Mouse (Mus musculus) forebrain, embryonic 15.5 days (tissue): ENCODE results near the gene Anp32b. TPM values are rescaled to one million over a fixed set of nuclear protein-coding genes. Genes with fewer than 3 reads are reported as not detected.
A peak's percentile ranks its signal among the peaks of the same experiment; 100 is the strongest.

ENCODE experiments used
- ATAC-seq: fragments of 200-750 bp; cut with Nextera tagmentation; replicated peaks from 2 replicates; pipeline ENCODE4 v1.8.0; 2017; ENCODE audit warnings: mild to moderate bottlenecking, moderate TSS enrichment, moderate library complexity
- H3K27ac ChIP-seq: fragments of 300-500 bp; sonication (generic); replicated peaks from 2 replicates; pipeline ENCODE4 v1.5.1; 2015; ENCODE audit warnings: mild to moderate bottlenecking, inconsistent platforms
- H3K27me3 ChIP-seq: fragments of 300-500 bp; sonication (generic); 2 replicates; pipeline ENCODE4 v1.6.1; 2015; ENCODE audit warnings: inconsistent platforms
- H3K36me3 ChIP-seq: fragments of 300-500 bp; sonication (generic); 2 replicates; pipeline ENCODE4 v1.6.1; 2015; ENCODE audit warnings: mild to moderate bottlenecking, inconsistent platforms
- H3K4me1 ChIP-seq: fragments of 300-500 bp; sonication (generic); 2 replicates; pipeline ENCODE4 v1.6.1; 2015; ENCODE audit warnings: inconsistent platforms
- H3K4me2 ChIP-seq: fragments of 300-500 bp; sonication (generic); replicated peaks from 2 replicates; pipeline ENCODE4 v1.6.1; 2015; ENCODE audit warnings: mild to moderate bottlenecking, inconsistent platforms
- H3K4me3 ChIP-seq: fragments of 300-500 bp; sonication (generic); 2 replicates; pipeline ENCODE4 v1.5.1; 2015; ENCODE audit warnings: mild to moderate bottlenecking, inconsistent platforms
- H3K9ac ChIP-seq: fragments of 300-500 bp; sonication (generic); replicated peaks from 2 replicates; pipeline ENCODE4 v1.6.1; 2015; ENCODE audit warnings: mild to moderate bottlenecking, inconsistent platforms
- H3K9me3 ChIP-seq: fragments of 300-500 bp; sonication (generic); 2 replicates; pipeline ENCODE4 v1.6.1; 2016; ENCODE audit warnings: inconsistent platforms
- WGBS: fragments of 180-500 bp; shearing (Covaris S2); methylation state at CpG from one replicate; pipeline ENCODE4 v1.1.7; 2015; ENCODE audit warnings: mixed read lengths; 5-methylcytosine and 5-hydroxymethylcytosine counted together
- polyA plus RNA-seq: library from polyadenylated mRNA; unstranded; fragments of >200 nt; fragmentation: Nextera tagmentation; extraction: Ambion mirVana; gene quantifications from 2 replicates; pipeline ENCODE4 v1.2.1, GENCODE M21; 2015

Anp32b gene
- polyA plus RNA-seq, 1 experiment from 2014 or later, result 109 TPM

GRCm38 (mm10) chr4:46495543-46495942 lies 44.8 kb downstream of the Anp32b start:
- Histone ChIP-seq H3K9me3 (no peaks in the 10 kb centered on the region), H3K36me3 (peaks cover 16% of the 10 kb centered on the region; the same call in 1 of the 2 replicates), H3K4me3 (no peak overlapping the region), H3K4me2 (no peak overlapping the region), H3K27me3 (no peaks in the 10 kb centered on the region), H3K4me1 (no peaks in the 10 kb centered on the region), H3K27ac (no peak overlapping the region), H3K9ac (no peak overlapping the region)
- no peak for ATAC-seq
- 87% methylated on average over 12 of the region's 12 CpGs for WGBS

DNA sequence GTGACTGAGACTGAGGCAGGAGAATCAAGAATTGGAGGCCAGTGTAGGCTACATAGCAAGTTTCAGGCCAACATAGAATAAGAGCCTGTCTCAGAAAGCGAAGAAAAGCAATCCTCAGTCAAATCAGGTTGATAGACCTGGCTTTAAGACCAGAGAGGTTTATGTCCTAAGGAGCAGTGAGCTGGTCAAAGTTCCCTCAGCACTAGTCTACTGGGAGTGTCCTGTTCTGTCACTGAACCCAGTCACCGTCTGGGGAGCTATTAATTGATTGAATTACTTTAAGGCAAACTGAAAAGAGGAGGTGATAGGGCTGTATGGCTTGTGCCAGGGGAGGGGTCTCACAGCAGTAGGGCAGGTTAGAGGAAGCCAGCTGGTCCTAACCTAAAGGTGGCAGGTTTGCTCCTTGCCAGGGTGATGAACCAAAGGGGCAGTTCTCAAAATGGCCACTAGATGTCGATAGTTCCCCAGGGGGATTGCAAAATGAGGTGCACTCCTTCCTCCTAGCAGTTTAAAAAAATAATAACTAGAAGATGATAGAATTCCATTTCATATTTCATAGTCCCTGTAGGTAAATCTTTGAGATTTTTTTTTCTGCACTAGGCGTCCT lies 46.7 kb downstream of the Anp32b start:
- H3K9ac ChIP-seq, result no peak overlapping the region
- H3K36me3 ChIP-seq, result peaks cover 28% of the 10 kb centered on the region
- ATAC-seq, result 0 out of 2 replicates have a peak, but pooled peaks have one; percentile 39
- no peaks in the 10 kb centered on the region for H3K27me3 ChIP-seq
- H3K27ac ChIP-seq, result no peak overlapping the region
- H3K9me3 ChIP-seq, result no peaks in the 10 kb centered on the region
- H3K4me3 ChIP-seq, result no peak overlapping the region
- no peak overlapping the region for H3K4me2 ChIP-seq
- no peaks in the 10 kb centered on the region for H3K4me1 ChIP-seq
- 46% methylated on average over 4 of the region's 4 CpGs for WGBS

GRCm38 (mm10) chr4:46498511-46498910 lies 47.8 kb downstream of the Anp32b start:
- peaks cover 28% of the 10 kb centered on the region for H3K36me3 ChIP-seq
- ATAC-seq, result no peak
- no peaks in the 10 kb centered on the region for H3K9me3 ChIP-seq
- no peak overlapping the region for H3K27ac ChIP-seq
- no peaks in the 10 kb centered on the region for H3K27me3 ChIP-seq
- no peaks in the 10 kb centered on the region for H3K4me1 ChIP-seq
- no peak overlapping the region for H3K4me3 ChIP-seq
- H3K9ac ChIP-seq, result no peak overlapping the region
- no peak overlapping the region for H3K4me2 ChIP-seq
- 91% methylated on average over 3 of the region's 3 CpGs for WGBS

DNA sequence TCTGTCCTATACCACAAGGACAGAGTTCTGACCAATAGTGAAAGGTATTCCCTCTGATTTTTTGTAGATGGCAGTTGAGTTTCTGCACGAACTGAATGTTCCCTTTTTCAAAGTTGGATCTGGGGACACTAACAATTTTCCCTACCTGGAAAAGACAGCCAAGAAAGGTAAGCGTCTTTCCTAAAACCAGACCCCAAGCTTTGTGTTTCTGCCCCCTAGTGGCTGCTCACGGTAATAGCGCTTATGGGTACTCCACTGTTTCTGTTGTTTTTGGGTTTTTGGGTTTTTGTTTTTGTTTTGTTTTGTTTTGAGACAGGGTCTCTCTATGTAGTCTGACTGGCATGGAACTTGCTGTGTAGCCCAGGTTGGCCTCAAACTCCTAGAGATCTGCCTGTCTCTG lies 48.3 kb downstream of the Anp32b start:
- Histone ChIP-seq H3K4me1 (no peaks in the 10 kb centered on the region), H3K9me3 (no peaks in the 10 kb centered on the region), H3K4me2 (no peak overlapping the region), H3K4me3 (no peak overlapping the region), H3K27ac (no peak overlapping the region), H3K36me3 (peaks cover 30% of the 10 kb centered on the region), H3K9ac (no peak overlapping the region), H3K27me3 (no peaks in the 10 kb centered on the region)
- ATAC-seq, result no peak
- WGBS, result 8% methylated on average over 4 of the region's 4 CpGs

DNA sequence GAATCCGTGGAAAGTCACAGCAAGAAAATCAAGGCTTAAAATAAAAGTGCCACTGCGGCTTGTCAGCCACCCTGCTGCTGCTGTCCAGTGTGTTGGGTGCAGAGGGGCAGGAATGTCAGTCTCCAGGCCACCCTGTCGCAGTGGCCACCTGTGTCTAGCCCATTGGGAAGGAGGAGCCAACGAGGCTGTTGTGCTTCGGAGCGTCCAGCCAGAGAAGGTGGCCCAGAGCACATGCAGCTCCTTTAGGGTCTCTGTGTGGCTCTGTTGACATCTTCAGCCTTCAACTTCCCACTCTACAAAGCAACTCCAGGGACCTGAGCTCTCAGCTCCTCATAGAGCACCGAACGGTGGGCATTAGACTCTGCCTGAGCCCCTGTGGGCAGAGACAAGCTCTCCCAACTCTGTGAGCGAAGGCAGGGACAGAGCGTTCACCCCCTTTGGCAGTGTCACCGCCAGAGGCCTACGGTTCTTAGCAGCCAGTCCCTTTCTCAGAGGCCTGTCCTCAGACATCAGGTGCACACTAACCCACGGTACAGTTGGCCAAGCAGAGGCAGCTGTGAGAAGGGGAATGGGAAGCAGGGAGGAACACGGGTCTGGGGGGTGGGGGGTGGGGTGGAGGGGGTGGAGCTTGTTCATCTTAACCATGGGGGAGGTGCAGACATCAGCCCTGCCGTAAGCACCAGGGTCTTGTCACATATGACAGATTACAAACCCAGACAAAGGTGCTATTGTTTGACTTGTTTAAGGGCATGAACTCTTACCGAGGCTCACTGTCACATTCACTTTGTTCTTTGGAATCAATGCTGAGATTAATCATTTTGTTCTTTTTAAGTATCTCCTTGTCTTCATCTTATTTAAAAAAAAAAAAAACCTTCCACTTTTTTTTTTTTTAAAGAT lies 52.2 kb downstream of the Anp32b start:
- peaks cover 25% of the 10 kb centered on the region for H3K36me3 ChIP-seq
- H3K27me3 ChIP-seq, result no peaks in the 10 kb centered on the region
- H3K4me2 ChIP-seq, result no peak overlapping the region
- H3K9me3 ChIP-seq, result no peaks in the 10 kb centered on the region
- 71% methylated on average over 16 of the region's 16 CpGs for WGBS
- peaks cover 18% of the 10 kb centered on the region for H3K4me1 ChIP-seq
- H3K4me3 ChIP-seq, result no peak overlapping the region
- no peak overlapping the region for H3K9ac ChIP-seq
- H3K27ac ChIP-seq, result 0 out of 2 replicates have a peak overlapping the region, but pooled peaks have one; percentile 60
- no peak for ATAC-seq

GRCm38 (mm10) chr4:46503881-46504280 lies 53.2 kb downstream of the Anp32b start:
- Histone ChIP-seq H3K27me3 (no peaks in the 10 kb centered on the region), H3K36me3 (peaks cover 25% of the 10 kb centered on the region), H3K27ac (peak overlapping the region; percentile 60; the same call in 1 of the 2 replicates), H3K4me2 (no peak overlapping the region), H3K9me3 (no peaks in the 10 kb centered on the region), H3K4me3 (no peak overlapping the region), H3K9ac (no peak overlapping the region), H3K4me1 (peaks cover 18% of the 10 kb centered on the region)
- WGBS, result 83% methylated on average over 3 of the region's 3 CpGs
- ATAC-seq, result no peak

- no peak overlapping the region for H3K9ac ChIP-seq
- 52% methylated on average over 8 of the region's 8 CpGs for WGBS
- no peak overlapping the region for H3K27ac ChIP-seq
- H3K4me2 ChIP-seq, result no peak overlapping the region
- no peaks in the 10 kb centered on the region for H3K9me3 ChIP-seq
- no peak for ATAC-seq
- no peaks in the 10 kb centered on the region for H3K27me3 ChIP-seq
- no peak overlapping the region for H3K4me3 ChIP-seq
- peaks cover 18% of the 10 kb centered on the region for H3K4me1 ChIP-seq
- peaks cover 22% of the 10 kb centered on the region for H3K36me3 ChIP-seq
Measured at GRCm38 (mm10) chr4:46505361-46506057, 54.8 kb downstream of the Anp32b start.

DNA sequence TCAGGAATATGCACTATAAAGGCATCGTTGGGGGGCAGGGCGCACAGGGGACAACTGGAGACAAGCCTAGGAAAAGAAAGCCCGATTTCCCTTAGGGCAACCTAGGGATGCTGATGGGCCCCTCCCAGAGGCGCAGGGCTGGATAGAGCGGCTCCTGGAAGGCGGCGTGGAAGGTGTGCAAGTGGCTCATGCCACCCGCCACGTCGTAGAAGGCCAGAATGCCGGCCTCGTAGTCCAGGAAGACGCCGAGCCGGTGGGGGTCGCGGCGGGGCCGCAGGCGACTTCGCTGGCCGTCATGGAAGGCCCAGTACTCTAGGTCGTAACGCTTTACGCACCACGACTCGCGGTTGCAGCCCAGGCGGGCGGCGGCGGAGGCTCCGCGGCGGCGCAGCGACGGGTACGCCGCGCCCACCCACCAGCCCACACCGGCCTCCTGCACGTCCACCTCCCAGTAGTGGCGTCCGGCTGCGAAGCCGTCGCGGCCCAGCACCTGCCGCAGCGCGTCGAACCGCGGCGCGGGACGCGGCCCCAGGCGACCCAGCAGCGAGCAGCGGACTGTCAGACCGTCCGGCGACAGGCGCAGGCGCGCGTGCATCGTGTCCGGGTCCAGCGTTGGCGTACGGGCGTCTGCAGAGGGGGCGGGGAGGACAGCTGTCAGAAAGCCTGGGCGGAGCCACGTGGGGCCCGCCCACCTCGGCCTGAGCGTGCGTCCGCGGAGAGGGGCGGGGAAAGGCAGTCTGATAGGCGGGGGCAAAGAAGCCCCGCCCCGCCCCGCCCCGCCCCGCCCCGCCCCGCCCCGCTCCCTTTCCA lies 56.3 kb downstream of the Anp32b start:
- under 1% methylated on average over 93 of the region's 94 CpGs for WGBS
- Histone ChIP-seq H3K4me3 (peak overlapping the region; percentile 56), H3K9ac (peak overlapping the region; percentile 65), H3K27ac (peak overlapping the region; percentile 76), H3K4me1 (peaks cover 18% of the 10 kb centered on the region), H3K27me3 (no peaks in the 10 kb centered on the region), H3K9me3 (no peaks in the 10 kb centered on the region), H3K4me2 (peak overlapping the region; percentile 63), H3K36me3 (peaks cover 11% of the 10 kb centered on the region)
- peak; percentile 96 for ATAC-seq

DNA sequence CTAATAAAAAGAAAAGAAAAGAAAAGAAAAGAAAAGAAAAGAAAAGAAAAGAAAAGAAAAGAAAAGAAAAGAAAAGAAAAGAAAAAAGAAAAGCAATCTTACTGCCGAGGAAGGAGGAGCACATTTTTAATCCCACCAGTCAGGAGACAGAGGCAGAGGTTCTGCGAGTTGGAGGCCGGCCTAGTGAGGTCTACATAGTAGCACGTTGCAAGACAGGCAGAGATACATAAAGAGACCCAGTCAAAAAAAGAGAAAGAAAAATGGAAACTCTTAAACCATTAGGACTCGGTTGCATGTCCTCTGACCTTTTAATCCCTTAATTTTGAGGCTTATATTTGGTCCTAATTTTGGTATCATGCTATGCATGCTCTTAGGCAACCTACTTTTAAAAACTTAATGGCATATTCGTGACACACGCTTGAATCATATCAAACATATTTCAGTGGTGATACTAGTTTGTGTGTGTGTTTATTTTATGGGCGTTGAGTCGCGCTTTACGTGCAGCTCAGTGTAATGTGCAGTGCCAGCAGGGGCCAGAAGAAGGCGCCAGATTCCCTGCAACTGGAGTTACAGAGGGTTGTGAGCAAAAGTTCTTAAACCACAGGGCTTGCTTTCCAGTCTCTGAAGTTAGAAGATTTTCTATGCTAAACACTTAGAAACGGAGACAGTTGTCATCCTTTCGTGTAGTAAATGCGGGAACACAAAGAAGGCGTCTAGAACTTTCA lies 57.2 kb downstream of the Anp32b start:
- Histone ChIP-seq H3K4me1 (peaks cover 18% of the 10 kb centered on the region), H3K4me3 (peak overlapping the region; percentile 56), H3K27me3 (no peaks in the 10 kb centered on the region), H3K36me3 (peaks cover 4% of the 10 kb centered on the region), H3K4me2 (peak overlapping the region; percentile 63; the same call in 1 of the 2 replicates), H3K27ac (no peak overlapping the region), H3K9ac (no peak overlapping the region), H3K9me3 (no peaks in the 10 kb centered on the region)
- ATAC-seq, result no peak
- WGBS, result 9% methylated on average over 16 of the region's 16 CpGs

- no peaks in the 10 kb centered on the region for H3K9me3 ChIP-seq
- no peaks in the 10 kb centered on the region for H3K4me1 ChIP-seq
- no peak overlapping the region for H3K27ac ChIP-seq
- no peak overlapping the region for H3K4me3 ChIP-seq
- no peak overlapping the region for H3K4me2 ChIP-seq
- ATAC-seq, result no peak
- H3K36me3 ChIP-seq, result no peaks in the 10 kb centered on the region
- WGBS, result 78% methylated on average over 2 of the region's 2 CpGs
- H3K27me3 ChIP-seq, result no peaks in the 10 kb centered on the region
- no peak overlapping the region for H3K9ac ChIP-seq
Measured at GRCm38 (mm10) chr4:46520491-46520890, 69.8 kb downstream of the Anp32b start.

GRCm38 (mm10) chr4:46521457-46521856 lies 70.8 kb downstream of the Anp32b start:
- Histone ChIP-seq H3K4me1 (no peaks in the 10 kb centered on the region), H3K4me2 (no peak overlapping the region), H3K27me3 (no peaks in the 10 kb centered on the region), H3K9ac (no peak overlapping the region), H3K36me3 (no peaks in the 10 kb centered on the region), H3K9me3 (no peaks in the 10 kb centered on the region), H3K27ac (no peak overlapping the region), H3K4me3 (no peak overlapping the region)
- 84% methylated on average over 10 of the region's 10 CpGs for WGBS
- ATAC-seq, result no peak
